Mouse (Mus musculus) gastrocnemius, adult 18-20 months (tissue): ENCODE results near the gene Ints12. TPM values are rescaled to one million over a fixed set of nuclear protein-coding genes. Genes with fewer than 3 reads are reported as not detected.

Experiments used
- DNase-seq: peaks from one replicate; pipeline ENCODE4 v3.0.0; 2021; ENCODE audit warnings: low spot score
- total RNA-seq, 2 experiments: library from RNA; stranded (reverse); gene quantifications; 2 replicates each; pipeline ENCODE4 v1.2.3; 2021

Ints12 gene
- total RNA-seq, 2 experiments from 2014 or later = 8.3 to 9.1 TPM

GRCm38 (mm10) chr3:133144511-133145147, 53.0 kb downstream of the Ints12 start:
- no peak for DNase-seq

GRCm38 (mm10) chr3:133151629-133152028, 60.0 kb downstream of the Ints12 start:
- no peak for DNase-seq

GRCm38 (mm10) chr3:133152831-133153230, 61.2 kb downstream of the Ints12 start:
- no peak for DNase-seq

GRCm38 (mm10) chr3:133153629-133154028, 62.0 kb downstream of the Ints12 start:
- no peak for DNase-seq

- DNase-seq = no peak
Measured at GRCm38 (mm10) chr3:133154683-133155082, 63.0 kb downstream of the Ints12 start.

GRCm38 (mm10) chr3:133158260-133158659, 66.6 kb downstream of the Ints12 start:
- DNase-seq = no peak

Other genes starting within 250 kb of the Ints12 start
- gene Npnt, start 141.5 kb upstream of the Ints12 start, total RNA-seq = 1 to 10 TPM; 1.6 to 5.6 TPM
- gene Gstcd, start 193 bp downstream of the Ints12 start, total RNA-seq = 1 to 10 TPM; 1.6 TPM
- not detected for gene Arhgef38, start 143.1 kb downstream of the Ints12 start, total RNA-seq
- 10 to 100 TPM; 51.3 to 55.5 TPM for gene Ppa2, start 218.3 kb downstream of the Ints12 start, total RNA-seq